Mouse (Mus musculus): Measurements from ENCODE around the gene Carm1. TPM values are rescaled to one million over a fixed set of nuclear protein-coding genes. Genes with fewer than 3 reads are reported as not detected.
"Not testable (repeated sequence)": the region's sequence is repeated elsewhere in the genome, so short reads cannot be mapped to it uniquely, and the experiment has no call there.

Carm1 gene
- polyA plus RNA-seq, 1 experiment from 2014 or later = 56.0 TPM

DNA sequence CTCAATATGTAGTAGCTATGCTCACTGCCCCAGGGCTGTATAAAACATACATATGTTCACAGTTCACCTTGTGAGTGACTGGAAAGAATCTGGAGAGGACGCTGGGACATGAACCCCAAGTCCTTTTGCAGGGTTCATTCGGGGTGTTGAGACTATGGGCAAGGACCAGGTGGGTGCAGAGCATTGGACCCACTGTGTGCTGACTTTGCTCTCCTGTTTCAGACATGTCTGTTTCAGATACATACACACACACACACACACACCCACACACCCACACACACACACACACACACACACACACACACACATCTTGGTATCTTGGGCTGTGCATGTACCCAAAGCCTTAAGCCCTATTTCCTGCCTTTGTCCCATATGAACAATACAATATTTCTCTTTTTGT is 4.7 kb upstream of the Carm1 start:
- WGBS = 82% methylated on average over 2 of the region's 2 CpGs
- H3K9me3 ChIP-seq; H3K9ac ChIP-seq; H3K4me3 ChIP-seq; H3K4me2 ChIP-seq (replicated peaks); H3K27me3 ChIP-seq; H3K36me3 ChIP-seq; ATAC-seq (ENCODE audit: low FRiP score, low read depth); H3K27ac ChIP-seq: not testable (repeated sequence)
- peaks cover 10% of the 10 kb centered on the region for H3K4me1 ChIP-seq

DNA sequence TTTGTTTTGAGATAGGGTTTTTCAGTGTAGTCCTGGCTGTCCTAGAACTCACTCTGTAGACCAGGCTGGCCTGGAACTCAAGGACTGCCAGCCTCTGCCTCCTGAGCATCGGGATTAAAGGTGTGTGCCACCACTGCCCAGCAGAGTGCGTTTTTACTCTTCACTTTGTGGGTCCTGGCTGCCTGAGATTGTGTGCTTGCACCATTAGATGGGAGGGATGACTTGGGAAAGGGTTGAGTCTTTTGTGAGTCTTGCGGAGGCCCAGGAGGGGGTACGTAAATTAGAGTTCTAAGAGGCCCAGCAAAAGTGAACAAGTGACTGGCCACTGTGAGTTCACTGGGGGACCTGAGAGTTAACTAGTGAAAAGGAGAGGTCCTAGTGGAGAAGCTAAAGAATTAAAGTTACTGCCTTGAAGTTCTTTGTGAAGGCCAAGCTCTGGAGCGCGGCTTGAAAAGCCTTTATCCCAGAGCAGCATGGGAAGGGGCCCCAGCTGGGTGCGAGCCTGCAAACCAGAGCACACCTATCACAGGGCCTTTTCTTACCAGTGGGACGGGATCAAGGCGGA is 1.3 kb upstream of the Carm1 start:
- peaks cover 24% of the 10 kb centered on the region for H3K4me1 ChIP-seq
- WGBS = 4% methylated on average over 9 of the region's 9 CpGs
- peak overlapping the region; percentile 55 for H3K9ac ChIP-seq
- no peaks in the 10 kb centered on the region for H3K9me3 ChIP-seq
- no peaks in the 10 kb centered on the region for H3K27me3 ChIP-seq
- peak overlapping the region; percentile 100 for H3K27ac ChIP-seq
- peak overlapping the region; percentile 85 for H3K4me3 ChIP-seq
- peak; percentile 84 for ATAC-seq (ENCODE audit: low FRiP score, low read depth)
- H3K36me3 ChIP-seq = peaks cover 8% of the 10 kb centered on the region
- peak overlapping the region; percentile 75 for H3K4me2 ChIP-seq (replicated peaks)

- under 1% methylated on average over 67 of the region's 67 CpGs for WGBS
These were observed 542 bp upstream of the Carm1 start for GRCm38 (mm10) chr9:21545916-21546788.

DNA sequence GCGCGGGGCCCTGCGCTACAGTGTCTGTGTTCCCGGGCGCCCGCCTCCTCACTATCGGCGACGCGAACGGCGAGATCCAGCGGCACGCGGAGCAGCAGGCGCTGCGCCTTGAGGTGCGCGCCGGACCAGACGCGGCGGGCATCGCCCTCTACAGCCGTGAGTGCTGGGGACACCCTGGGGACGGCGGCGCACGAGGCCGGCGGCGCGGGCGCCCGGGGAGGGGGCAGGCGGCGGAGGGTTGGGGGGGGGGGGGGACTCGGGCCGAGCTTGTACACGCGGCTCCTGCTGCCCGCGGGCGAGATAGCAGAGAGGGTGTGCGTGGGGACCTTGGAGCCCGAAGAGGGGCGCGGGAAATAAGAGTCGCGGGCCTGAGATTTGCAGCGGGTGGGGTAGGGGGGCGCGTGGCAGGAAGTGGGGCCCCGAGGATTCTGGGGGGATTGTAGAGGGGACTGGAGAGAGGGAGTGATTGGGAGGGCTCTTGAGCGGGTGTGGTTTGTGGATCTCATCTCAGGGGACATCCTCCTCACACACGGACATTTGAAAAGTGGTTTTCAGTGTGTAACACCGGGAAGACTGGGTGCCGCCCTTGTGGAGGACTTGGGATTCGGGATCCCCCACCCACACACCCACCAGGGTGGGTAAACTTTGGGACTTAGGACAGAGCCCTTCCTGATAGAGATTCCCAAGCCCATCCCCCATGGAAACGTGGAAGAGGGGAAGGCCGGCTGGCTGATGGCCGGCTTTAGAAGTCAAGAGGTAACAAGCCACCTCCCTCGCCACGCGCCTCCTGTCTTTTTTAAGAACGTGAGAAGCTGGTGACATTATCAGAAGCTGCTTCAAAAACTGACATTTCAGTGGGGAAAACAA is 614 bp downstream of the Carm1 start:
- peaks cover 19% of the 10 kb centered on the region for H3K36me3 ChIP-seq
- no peaks in the 10 kb centered on the region for H3K27me3 ChIP-seq
- H3K9ac ChIP-seq = peak overlapping the region; percentile 98
- H3K9me3 ChIP-seq = no peaks in the 10 kb centered on the region
- ATAC-seq (ENCODE audit: low FRiP score, low read depth) = peak; percentile 13; the same call in 1 of the 2 replicates
- H3K27ac ChIP-seq = peak overlapping the region; percentile 100
- H3K4me1 ChIP-seq = peaks cover 24% of the 10 kb centered on the region
- under 1% methylated on average over 49 of the region's 66 CpGs for WGBS
- H3K4me2 ChIP-seq (replicated peaks) = peak overlapping the region; percentile 75
- peak overlapping the region; percentile 85 for H3K4me3 ChIP-seq

More at GRCm38 (mm10) chr9:21545916-21546788, 542 bp upstream of the Carm1 start:
- Histone ChIP-seq H3K9ac (peak overlapping the region; percentile 55), H3K27ac (peak overlapping the region; percentile 100), H3K4me2 (replicated peaks) (peak overlapping the region; percentile 75), H3K4me3 (peak overlapping the region; percentile 85), H3K27me3 (no peaks in the 10 kb centered on the region), H3K4me1 (peaks cover 24% of the 10 kb centered on the region), H3K36me3 (peaks cover 14% of the 10 kb centered on the region), H3K9me3 (no peaks in the 10 kb centered on the region)
- ATAC-seq (ENCODE audit: low FRiP score, low read depth) = peak; percentile 95

GRCm38 (mm10) chr9:21551049-21551448 is 4.4 kb downstream of the Carm1 start:
- Histone ChIP-seq H3K9me3 (no peaks in the 10 kb centered on the region), H3K27me3 (no peaks in the 10 kb centered on the region), H3K9ac (no peak overlapping the region), H3K4me1 (peaks cover 14% of the 10 kb centered on the region), H3K27ac (no peak overlapping the region), H3K36me3 (peaks cover 43% of the 10 kb centered on the region), H3K4me2 (replicated peaks) (no peak overlapping the region), H3K4me3 (no peak overlapping the region)
- 96% methylated on average over 2 of the region's 2 CpGs for WGBS
- no peak for ATAC-seq (ENCODE audit: low FRiP score, low read depth)

- H3K27me3 ChIP-seq = no peaks in the 10 kb centered on the region
- H3K36me3 ChIP-seq = peaks cover 62% of the 10 kb centered on the region
- ATAC-seq (ENCODE audit: low FRiP score, low read depth) = no peak
- 79% methylated on average over 6 of the region's 6 CpGs for WGBS
- H3K9me3 ChIP-seq = no peaks in the 10 kb centered on the region
- no peak overlapping the region for H3K4me3 ChIP-seq
- peaks cover 6% of the 10 kb centered on the region for H3K4me1 ChIP-seq
- H3K4me2 ChIP-seq (replicated peaks) = no peak overlapping the region
- H3K9ac ChIP-seq = no peak overlapping the region
- no peak overlapping the region for H3K27ac ChIP-seq
These were observed 7.0 kb downstream of the Carm1 start for GRCm38 (mm10) chr9:21553607-21554273.

GRCm38 (mm10) chr9:21555198-21555742 is 8.6 kb downstream of the Carm1 start:
- no peak overlapping the region for H3K4me3 ChIP-seq
- no peaks in the 10 kb centered on the region for H3K9me3 ChIP-seq
- H3K4me2 ChIP-seq (replicated peaks) = no peak overlapping the region
- no peaks in the 10 kb centered on the region for H3K27me3 ChIP-seq
- H3K27ac ChIP-seq = no peak overlapping the region
- no peak for ATAC-seq (ENCODE audit: low FRiP score, low read depth)
- H3K9ac ChIP-seq = no peak overlapping the region
- peaks cover 61% of the 10 kb centered on the region for H3K36me3 ChIP-seq
- no peaks in the 10 kb centered on the region for H3K4me1 ChIP-seq
- WGBS = 82% methylated on average over 6 of the region's 6 CpGs

DNA sequence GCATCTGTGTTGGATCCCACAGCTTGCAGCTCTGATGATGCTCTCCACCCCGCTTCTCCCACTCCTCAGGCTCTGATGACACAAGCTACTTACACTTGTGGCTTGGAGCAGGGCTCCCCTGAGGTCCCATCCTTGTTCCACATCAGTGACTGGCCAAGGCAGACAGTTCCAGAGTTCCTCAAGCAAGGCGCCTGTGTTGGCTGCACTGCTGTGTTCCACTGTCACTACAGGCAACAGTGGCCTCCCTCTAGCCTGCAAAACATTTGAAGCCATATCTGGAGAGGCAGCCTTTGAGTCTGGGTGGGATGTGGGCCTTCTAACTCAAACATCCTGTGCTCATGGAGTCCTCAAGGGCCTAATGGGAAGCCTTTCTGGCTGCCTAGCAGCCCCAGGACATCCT is 10.3 kb downstream of the Carm1 start:
- Histone ChIP-seq H3K4me1 (no peaks in the 10 kb centered on the region), H3K4me3 (no peak overlapping the region), H3K9me3 (no peaks in the 10 kb centered on the region), H3K4me2 (replicated peaks) (no peak overlapping the region), H3K36me3 (peaks cover 58% of the 10 kb centered on the region), H3K9ac (no peak overlapping the region), H3K27me3 (no peaks in the 10 kb centered on the region), H3K27ac (no peak overlapping the region)
- WGBS = 92% methylated on average over 2 of the region's 2 CpGs
- ATAC-seq (ENCODE audit: low FRiP score, low read depth) = no peak

GRCm38 (mm10) chr9:21557556-21557955 is 10.9 kb downstream of the Carm1 start:
- Histone ChIP-seq H3K4me1 (no peaks in the 10 kb centered on the region), H3K4me3 (no peak overlapping the region), H3K4me2 (replicated peaks) (no peak overlapping the region), H3K27ac (no peak overlapping the region), H3K9ac (no peak overlapping the region), H3K36me3 (peaks cover 59% of the 10 kb centered on the region), H3K27me3 (no peaks in the 10 kb centered on the region), H3K9me3 (no peaks in the 10 kb centered on the region)
- no peak for ATAC-seq (ENCODE audit: low FRiP score, low read depth)
- WGBS = 97% methylated on average over 2 of the region's 2 CpGs

GRCm38 (mm10) chr9:21558366-21558765 is 11.7 kb downstream of the Carm1 start:
- H3K4me1 ChIP-seq = no peaks in the 10 kb centered on the region
- no peak overlapping the region for H3K4me2 ChIP-seq (replicated peaks)
- H3K4me3 ChIP-seq = no peak overlapping the region
- no peak overlapping the region for H3K9ac ChIP-seq
- H3K27ac ChIP-seq = no peak overlapping the region
- peaks cover 57% of the 10 kb centered on the region for H3K36me3 ChIP-seq
- 91% methylated on average over 4 of the region's 4 CpGs for WGBS
- no peaks in the 10 kb centered on the region for H3K9me3 ChIP-seq
- no peak for ATAC-seq (ENCODE audit: low FRiP score, low read depth)
- H3K27me3 ChIP-seq = no peaks in the 10 kb centered on the region

DNA sequence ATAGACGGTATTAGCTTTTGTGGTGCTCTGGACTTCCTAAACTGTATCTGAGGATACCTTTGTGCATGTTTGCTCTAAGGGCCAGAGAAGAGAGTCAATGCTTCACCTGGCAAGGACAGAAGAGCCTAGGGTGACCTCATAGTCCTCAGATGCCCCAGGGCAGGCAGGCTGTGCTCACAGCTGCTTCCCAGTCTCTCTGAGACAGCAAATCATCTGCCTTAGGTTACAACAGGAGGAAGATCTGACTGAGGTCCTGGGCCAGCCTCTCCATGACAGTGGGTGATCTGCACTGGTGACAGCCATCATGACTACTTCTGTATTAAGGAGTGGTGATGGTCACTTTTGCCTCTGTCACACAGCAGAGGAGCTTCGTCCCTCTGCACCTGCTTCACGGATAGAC is 12.5 kb downstream of the Carm1 start:
- Histone ChIP-seq H3K36me3 (peaks cover 50% of the 10 kb centered on the region), H3K4me3 (no peak overlapping the region), H3K4me2 (replicated peaks) (no peak overlapping the region), H3K4me1 (no peaks in the 10 kb centered on the region), H3K9me3 (no peaks in the 10 kb centered on the region), H3K27ac (no peak overlapping the region), H3K27me3 (no peaks in the 10 kb centered on the region), H3K9ac (no peak overlapping the region)
- WGBS = 95% methylated on average over 3 of the region's 3 CpGs
- no peak for ATAC-seq (ENCODE audit: low FRiP score, low read depth)
